Mouse (Mus musculus): ENCODE results near the gene Cir1. TPM values are rescaled to one million over a fixed set of nuclear protein-coding genes. Genes with fewer than 3 reads are reported as not detected.

Gene Cir1
- polyA plus RNA-seq, 2 experiments = 13.8 to 20.5 TPM

GRCm38 (mm10) chr2:73278131-73278854, 34.2 kb downstream of the Cir1 start:
- H3K4me1 ChIP-seq (replicated peaks; ENCODE audit: control insufficient read depth in 2 of 2, insufficient read depth in 2 of 2, low read length in 1 of 2) = no peaks in the 10 kb centered on the region
- no peak for TF ChIP-seq EP300 (IDR thresholded peaks at IDR 0.05; ENCODE audit: low read depth)
- TF ChIP-seq CTCF (IDR thresholded peaks at IDR 0.05; ENCODE audit: low read depth) = peak; percentile 95
- H3K4me2 ChIP-seq (ENCODE audit: low read depth) = peak overlapping the region; percentile 26
- no peaks in the 10 kb centered on the region for H3K9me3 ChIP-seq (ENCODE audit: control insufficient read depth, low read length)
- no peaks in the 10 kb centered on the region for H3K36me3 ChIP-seq (replicated peaks; ENCODE audit: control insufficient read depth, insufficient read depth, low read depth)
- H3K27ac ChIP-seq = no peak overlapping the region
- peaks cover 84% of the 10 kb centered on the region for H3K27me3 ChIP-seq (ENCODE audit: control insufficient read depth, insufficient read depth, low read length)
- under 1% methylated on average over 20 of the region's 20 CpGs for WGBS (ENCODE audit: insufficient replicate concordance)
- DNase-seq (ENCODE audit: low read depth in 3 of 3, low spot score in 3 of 3) (peak; percentile 62 to 68 (median 68)), ATAC-seq (ENCODE audit: insufficient read depth) (peak; percentile 51; the same call in 1 of the 2 replicates)
- H3K4me3 ChIP-seq (ENCODE audit: insufficient read depth in 1 of 2, low read depth in 2 of 2, low read length in 2 of 2) = peak overlapping the region in 1 of 2 experiments; percentile 20; a peak in 2 of 4 replicates
- H3K9ac ChIP-seq (replicated peaks) = no peak overlapping the region

GRCm38 (mm10) chr2:73277709-73278075, 34.8 kb downstream of the Cir1 start:
- no peaks in the 10 kb centered on the region for H3K9me3 ChIP-seq (ENCODE audit: control insufficient read depth, low read length)
- ATAC-seq (ENCODE audit: insufficient read depth) (no peak), DNase-seq (ENCODE audit: low read depth in 3 of 3, low spot score in 3 of 3) (no peak)
- no peak overlapping the region for H3K27ac ChIP-seq
- TF ChIP-seq CTCF (IDR thresholded peaks at IDR 0.05; ENCODE audit: low read depth) (no peak), EP300 (IDR thresholded peaks at IDR 0.05; ENCODE audit: low read depth) (no peak)
- WGBS (ENCODE audit: insufficient replicate concordance) = 3% methylated on average over 18 of the region's 18 CpGs
- H3K4me3 ChIP-seq (ENCODE audit: insufficient read depth in 1 of 2, low read depth in 2 of 2, low read length in 2 of 2) = no peak overlapping the region
- H3K9ac ChIP-seq (replicated peaks) = no peak overlapping the region
- H3K36me3 ChIP-seq (replicated peaks; ENCODE audit: control insufficient read depth, insufficient read depth, low read depth) = no peaks in the 10 kb centered on the region
- peaks cover 0 to under 1% of the 10 kb centered on the region in 2 experiments; a peak in 2 of 4 replicates for H3K4me1 ChIP-seq (replicated peaks; ENCODE audit: control insufficient read depth in 2 of 2, insufficient read depth in 2 of 2, low read length in 1 of 2)
- H3K4me2 ChIP-seq (ENCODE audit: low read depth) = no peak overlapping the region
- H3K27me3 ChIP-seq (ENCODE audit: control insufficient read depth, insufficient read depth, low read length) = peaks cover 90% of the 10 kb centered on the region

GRCm38 (mm10) chr2:73277021-73277708, 35.3 kb downstream of the Cir1 start:
- ATAC-seq (ENCODE audit: insufficient read depth) = no peak
- H3K9ac ChIP-seq (replicated peaks) = no peak overlapping the region
- H3K4me2 ChIP-seq (ENCODE audit: low read depth) = no peak overlapping the region
- H3K27me3 ChIP-seq (ENCODE audit: control insufficient read depth, insufficient read depth, low read length) = peaks cover 95% of the 10 kb centered on the region
- 2% methylated on average over 38 of the region's 38 CpGs for WGBS (ENCODE audit: insufficient replicate concordance)
- H3K4me3 ChIP-seq (ENCODE audit: insufficient read depth in 1 of 2, low read depth in 2 of 2, low read length in 2 of 2) = no peak overlapping the region
- H3K27ac ChIP-seq = no peak overlapping the region
- no peak for DNase-seq (ENCODE audit: low read depth in 3 of 3, low spot score in 3 of 3)
- H3K9me3 ChIP-seq (ENCODE audit: control insufficient read depth, low read length) = no peaks in the 10 kb centered on the region
- no peak for TF ChIP-seq EP300 (IDR thresholded peaks at IDR 0.05; ENCODE audit: low read depth)
- TF ChIP-seq CTCF (IDR thresholded peaks at IDR 0.05; ENCODE audit: low read depth) = no peak
- no peaks in the 10 kb centered on the region for H3K36me3 ChIP-seq (replicated peaks; ENCODE audit: control insufficient read depth, insufficient read depth, low read depth)
- H3K4me1 ChIP-seq (replicated peaks; ENCODE audit: control insufficient read depth in 2 of 2, insufficient read depth in 2 of 2, low read length in 1 of 2) = peaks cover 0 to 3% of the 10 kb centered on the region in 2 experiments; a peak in 3 of 4 replicates

- Histone ChIP-seq H3K27ac (no peak overlapping the region), H3K4me3 (ENCODE audit: insufficient read depth in 1 of 2, low read depth in 2 of 2, low read length in 2 of 2) (no peak overlapping the region), H3K4me1 (replicated peaks; ENCODE audit: control insufficient read depth in 2 of 2, insufficient read depth in 2 of 2, low read length in 1 of 2) (peaks cover 0 to 3% of the 10 kb centered on the region in 2 experiments; a peak in 3 of 4 replicates), H3K27me3 (ENCODE audit: control insufficient read depth, insufficient read depth, low read length) (peaks cover 95% of the 10 kb centered on the region), H3K4me2 (ENCODE audit: low read depth) (no peak overlapping the region), H3K36me3 (replicated peaks; ENCODE audit: control insufficient read depth, insufficient read depth, low read depth) (no peaks in the 10 kb centered on the region), H3K9me3 (ENCODE audit: control insufficient read depth, low read length) (no peaks in the 10 kb centered on the region), H3K9ac (replicated peaks) (no peak overlapping the region)
- WGBS (ENCODE audit: insufficient replicate concordance) = under 1% methylated on average over 6 of the region's 6 CpGs
- no peak for ATAC-seq (ENCODE audit: insufficient read depth)
- TF ChIP-seq EP300 (IDR thresholded peaks at IDR 0.05; ENCODE audit: low read depth) (no peak), CTCF (IDR thresholded peaks at IDR 0.05; ENCODE audit: low read depth) (no peak)
- no peak for DNase-seq (ENCODE audit: low read depth in 3 of 3, low spot score in 3 of 3)
These were observed 36.3 kb downstream of the Cir1 start for GRCm38 (mm10) chr2:73276141-73276571.
